ENCODE assay signal across 9 mouse cellular contexts in genomic region chr5:35773274-35774136, GRCm38 (mm10). TPM values are rescaled to one million over a fixed set of nuclear protein-coding genes. Genes with fewer than 3 reads are reported as not detected.
A peak's percentile ranks its signal among the peaks of the same experiment; 100 is the strongest.
DNase-seq lines count a peak whose midpoint lies in the region; ATAC-seq and TF ChIP-seq lines count a peak whose summit lies in the region.
"Had no signal": no experiment of that assay in that cellular context is flagged by ENCODE, and none has a peak within 500 bp of the region (broad histone marks: within the 10 kb centered on the region; RNA-seq: fewer than 3 reads in every experiment).

No protein-coding gene starts in this region.

- H3K9ac ChIP-seq in lung, embryonic 14.5 days, result no peak overlapping the region
- no peak overlapping the region for H3K9ac ChIP-seq in lung, postnatal 0 days (replicated peaks; ENCODE audit: low read depth)
- H3K9ac ChIP-seq in limb, embryonic 15.5 days, result no peak overlapping the region
- H3K9ac ChIP-seq: liver, embryonic 14.5 days had no signal

- H3K9me3 ChIP-seq in lung, embryonic 14.5 days (ENCODE audit: low read depth, low read length), result no peaks in the 10 kb centered on the region
- H3K9me3 ChIP-seq in lung, postnatal 0 days (ENCODE audit: low read length), result no peaks in the 10 kb centered on the region
- H3K9me3 ChIP-seq in limb, embryonic 15.5 days, result no peaks in the 10 kb centered on the region

- 56% methylated on average over 13 of the region's 13 CpGs for WGBS in lung, embryonic 14.5 days
- 54% methylated on average over 13 of the region's 13 CpGs for WGBS in lung, postnatal 0 days
- WGBS in limb, embryonic 15.5 days, result 33% methylated on average over 13 of the region's 13 CpGs

- TF ChIP-seq CTCF in lung, embryonic 14.5 days (IDR thresholded peaks at IDR 0.05; ENCODE audit: low read depth), result no peak
- no peak for TF ChIP-seq CTCF in lung, postnatal 0 days (IDR thresholded peaks at IDR 0.05)

- no peaks in the 10 kb centered on the region for H3K27me3 ChIP-seq in lung, embryonic 14.5 days (ENCODE audit: insufficient read depth, low read length)
- H3K27me3 ChIP-seq in lung, postnatal 0 days (replicated peaks; ENCODE audit: insufficient read depth, low read length), result no peaks in the 10 kb centered on the region
- peaks cover 17% of the 10 kb centered on the region; the same call in 1 of the 2 replicates for H3K27me3 ChIP-seq in limb, embryonic 15.5 days

- no peak for TF ChIP-seq EP300 in lung, postnatal 0 days (IDR thresholded peaks at IDR 0.05)

- no peaks in the 10 kb centered on the region for H3K4me1 ChIP-seq in lung, embryonic 14.5 days (ENCODE audit: insufficient read depth)
- H3K4me1 ChIP-seq in lung, postnatal 0 days (ENCODE audit: insufficient read depth, low read depth, low read length), result no peaks in the 10 kb centered on the region
- peaks cover 26% of the 10 kb centered on the region for H3K4me1 ChIP-seq in limb, embryonic 15.5 days

- H3K4me2 ChIP-seq in lung, embryonic 14.5 days, result no peak overlapping the region
- no peak overlapping the region for H3K4me2 ChIP-seq in lung, postnatal 0 days (replicated peaks; ENCODE audit: low read depth, low read length)
- 0 out of 2 replicates have a peak overlapping the region, but pooled peaks have one; percentile 1 for H3K4me2 ChIP-seq in limb, embryonic 15.5 days

- no peak for ATAC-seq in lung, embryonic 14.5 days (ENCODE audit: insufficient read depth)
- no peak for ATAC-seq in lung, postnatal 0 days
- ATAC-seq in limb, embryonic 15.5 days (ENCODE audit: insufficient number of reproducible peaks, low FRiP score, low TSS enrichment, low read depth), result no peak
- no peak for ATAC-seq in activated CD4-positive, CD25-positive, alpha-beta regulatory T cell, adult 4 months

- H3K4me3 ChIP-seq in lung, embryonic 14.5 days (ENCODE audit: low read depth, low read length), result no peak overlapping the region
- H3K4me3 ChIP-seq in lung, postnatal 0 days (ENCODE audit: low read depth, low read length), result no peak overlapping the region
- no peak overlapping the region for H3K4me3 ChIP-seq in limb, embryonic 15.5 days

- no peaks in the 10 kb centered on the region for H3K36me3 ChIP-seq in lung, embryonic 14.5 days (ENCODE audit: insufficient read depth)
- no peaks in the 10 kb centered on the region for H3K36me3 ChIP-seq in lung, postnatal 0 days (ENCODE audit: insufficient read depth, low read length)
- H3K36me3 ChIP-seq in limb, embryonic 15.5 days, result no peaks in the 10 kb centered on the region

- H3K27ac ChIP-seq in lung, embryonic 14.5 days (ENCODE audit: low read depth), result no peak overlapping the region
- H3K27ac ChIP-seq in lung, postnatal 0 days (ENCODE audit: low read length), result no peak overlapping the region
- H3K27ac ChIP-seq in limb, embryonic 15.5 days, result no peak overlapping the region
- H3K27ac ChIP-seq: liver, embryonic 14.5 days had no signal

- peak; percentile 33 to 40 for DNase-seq in adrenal gland, adult 18-20 months (ENCODE audit: low spot score in 2 of 2)
- DNase-seq in adrenal gland, postnatal 4 days (ENCODE audit: low spot score in 2 of 2), result no peak
- DNase-seq in lung, embryonic 14.5 days, result peak; percentile 70
- no peak for DNase-seq in lung, postnatal 0 days (ENCODE audit: low spot score)
- DNase-seq in cerebellum, postnatal 25 days, result peak; percentile 63 to 81
- no peak for DNase-seq in embryo, embryonic 11 days

RNA-seq across cellular contexts. Expression of gene Ablim2, which starts 15.8 kb away (rescaled TPM):
- total RNA-seq in adrenal gland, adult 18-20 months (2021), result 1 to 10 TPM; 7.5 to 8.0 TPM
- 1 to 10 TPM; 6.0 to 7.3 TPM for total RNA-seq in adrenal gland, postnatal 4 days (2021)
- 0.36 and 0.45 TPM in 2 replicates for polyA plus RNA-seq in lung, embryonic 14.5 days (2014; fragmentation: Nextera tagmentation; extraction: Ambion mirVana)
- 0.74 and 0.75 TPM in 2 replicates for polyA plus RNA-seq in lung, postnatal 0 days (2015; fragmentation: Nextera tagmentation; extraction: Ambion mirVana)
- polyA plus RNA-seq in limb, embryonic 15.5 days (2015; fragmentation: Nextera tagmentation; extraction: Ambion mirVana), result 2.7 and 5.7 TPM in 2 replicates
- 1 to 10 TPM; 1.5 to 1.9 TPM for polyA plus RNA-seq in activated CD4-positive, CD25-positive, alpha-beta regulatory T cell, adult 4 months (2017; shearing (Covaris generic))

RNA-seq across cellular contexts. Expression of gene Sh3tc1, which starts 33.7 kb away (rescaled TPM):
- total RNA-seq in adrenal gland, adult 18-20 months (2021), result 10 to 100 TPM; 25.5 to 26.1 TPM
- total RNA-seq in adrenal gland, postnatal 4 days (2021), result 10 to 100 TPM; 12.6 to 21.4 TPM
- polyA plus RNA-seq in lung, embryonic 14.5 days (2014; fragmentation: Nextera tagmentation; extraction: Ambion mirVana), result 8.7 and 10.6 TPM in 2 replicates
- polyA plus RNA-seq in lung, postnatal 0 days (2015; fragmentation: Nextera tagmentation; extraction: Ambion mirVana), result 21.1 and 22.9 TPM in 2 replicates
- polyA plus RNA-seq in limb, embryonic 15.5 days (2015; fragmentation: Nextera tagmentation; extraction: Ambion mirVana), result 6.6 and 7.3 TPM in 2 replicates
- 1 to 10 TPM; 2.1 to 2.5 TPM for polyA plus RNA-seq in activated CD4-positive, CD25-positive, alpha-beta regulatory T cell, adult 4 months (2017; shearing (Covaris generic))

Comparison
In these comparisons a context has a peak if more than half of its experiments do, and no peak if none do; other contexts are left out.
1. DNase-seq: peak in adrenal gland, adult 18-20 months (2 of 2), lung, embryonic 14.5 days (single experiment) and cerebellum, postnatal 25 days (2 of 2); none in adrenal gland, postnatal 4 days (0 of 2), lung, postnatal 0 days (single experiment) and embryo, embryonic 11 days (single experiment).